Mouse (Mus musculus) limb, embryonic 11.5 days (tissue): ENCODE measurements around the gene Arl6. TPM values are rescaled to one million over a fixed set of nuclear protein-coding genes. Genes with fewer than 3 reads are reported as not detected.

Source experiments
- ATAC-seq: fragments of 200-750 bp; cut with Nextera tagmentation; 2 replicates; pipeline ENCODE4 v1.8.0; 2017; ENCODE audit warnings: low read depth; ENCODE audit not compliant: insufficient number of reproducible peaks, low FRiP score, low TSS enrichment
- DNase-seq: peaks from one replicate; pipeline ENCODE4 v3.0.0-alpha.2; 2015; ENCODE audit warnings: low spot score
- H3K27ac ChIP-seq: fragments of 300-500 bp; sonication (generic); replicated peaks from 2 replicates; pipeline ENCODE4 v1.5.1; 2014; ENCODE audit warnings: low read depth, mild to moderate bottlenecking, low read length
- H3K27me3 ChIP-seq: fragments of 300-500 bp; sonication (generic); 2 replicates; pipeline ENCODE4 v1.6.1; 2014; ENCODE audit warnings: mild to moderate bottlenecking, low read length, mixed read lengths; ENCODE audit not compliant: control insufficient read depth, insufficient read depth
- H3K36me3 ChIP-seq: fragments of 300-500 bp; sonication (generic); 2 replicates; pipeline ENCODE4 v1.6.1; 2014; ENCODE audit warnings: mild to moderate bottlenecking, low read length, moderate library complexity, mixed read lengths; ENCODE audit not compliant: control insufficient read depth, insufficient read depth
- H3K4me1 ChIP-seq: fragments of 300-500 bp; sonication (generic); 2 replicates; pipeline ENCODE4 v1.6.1; 2014; ENCODE audit warnings: low read length, mixed read lengths; ENCODE audit not compliant: control insufficient read depth, insufficient read depth
- H3K4me2 ChIP-seq: fragments of 300-500 bp; sonication (generic); 2 replicates; pipeline ENCODE4 v1.6.1; 2014; ENCODE audit warnings: low read depth, mild to moderate bottlenecking, moderate library complexity; ENCODE audit not compliant: severe bottlenecking
- H3K4me3 ChIP-seq: fragments of 300-500 bp; sonication (generic); 2 replicates; pipeline ENCODE4 v1.5.1; 2014; ENCODE audit warnings: low read depth, low read length
- H3K9ac ChIP-seq: fragments of 300-500 bp; sonication (generic); 2 replicates; pipeline ENCODE4 v1.6.1; 2014; ENCODE audit warnings: mild to moderate bottlenecking, low read length
- H3K9me3 ChIP-seq: fragments of 300-500 bp; sonication (generic); 2 replicates; pipeline ENCODE4 v1.6.1; 2016; ENCODE audit warnings: low read length; ENCODE audit not compliant: control insufficient read depth
- WGBS: fragments of 180-500 bp; shearing (Covaris S2); extraction: QIAGEN DNeasy Blood & Tissue Kit; methylation state at CpG from one replicate; pipeline ENCODE4 v1.1.7; 2014; 5-methylcytosine and 5-hydroxymethylcytosine counted together
- polyA plus RNA-seq: library from polyadenylated mRNA; unstranded; fragments of >200 nt; fragmentation: Nextera tagmentation; extraction: Ambion mirVana; gene quantifications from 2 replicates; pipeline ENCODE4 v1.2.1, GENCODE M21; 2014

Gene Arl6
- polyA plus RNA-seq, 1 experiment from 2014 or later: 44.3 TPM

DNA sequence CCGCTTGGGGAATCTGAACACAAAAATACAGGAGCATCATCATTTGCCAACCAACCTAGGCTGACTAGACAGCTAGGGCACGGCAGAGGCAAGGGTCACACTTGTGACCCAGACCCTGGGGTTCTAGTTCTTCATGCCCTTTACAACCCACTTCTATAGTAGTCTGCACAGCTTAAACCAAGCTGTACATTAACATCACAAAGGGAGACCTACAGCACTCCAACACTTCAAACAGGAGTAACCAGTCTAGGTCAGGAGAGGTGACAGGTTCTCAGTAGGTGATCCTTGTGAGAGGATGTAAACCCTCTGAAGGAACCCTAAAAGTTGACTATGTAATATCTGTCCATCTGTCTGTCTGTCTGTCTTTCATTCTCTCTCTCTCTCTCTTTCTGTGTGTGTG is 73.6 kb downstream of the Arl6 start:
- H3K27ac ChIP-seq: no peak overlapping the region
- 88% methylated on average over 2 of the region's 2 CpGs for WGBS
- no peak overlapping the region for H3K4me3 ChIP-seq
- H3K4me2 ChIP-seq: no peak overlapping the region
- no peaks in the 10 kb centered on the region for H3K27me3 ChIP-seq
- H3K9ac ChIP-seq: no peak overlapping the region
- no peak for DNase-seq
- no peaks in the 10 kb centered on the region for H3K9me3 ChIP-seq
- H3K36me3 ChIP-seq: no peaks in the 10 kb centered on the region
- ATAC-seq: no peak
- no peaks in the 10 kb centered on the region for H3K4me1 ChIP-seq

DNA sequence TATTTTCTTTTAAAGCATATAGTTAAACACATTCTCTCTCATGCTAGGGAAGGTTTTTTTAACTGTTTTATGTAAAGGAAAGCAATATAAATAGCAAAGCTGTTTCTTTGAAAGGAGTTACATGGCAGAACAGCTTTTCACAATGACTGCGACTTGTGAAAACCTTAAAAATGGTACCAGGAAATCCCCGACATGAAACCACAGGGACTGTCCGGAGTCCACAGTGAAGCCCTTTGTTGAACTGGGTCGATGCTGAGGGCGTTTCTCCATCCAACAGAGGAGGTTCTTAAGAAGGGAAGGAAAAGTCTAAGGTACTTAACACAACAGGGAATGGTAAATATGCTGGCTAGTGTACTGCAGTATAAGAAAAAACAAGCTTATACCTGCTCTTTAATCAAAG is 75.2 kb downstream of the Arl6 start:
- H3K27ac ChIP-seq: no peak overlapping the region
- WGBS: 85% methylated on average over 5 of the region's 5 CpGs
- H3K9ac ChIP-seq: no peak overlapping the region
- no peaks in the 10 kb centered on the region for H3K9me3 ChIP-seq
- no peak for ATAC-seq
- no peaks in the 10 kb centered on the region for H3K27me3 ChIP-seq
- H3K4me1 ChIP-seq: no peaks in the 10 kb centered on the region
- no peak overlapping the region for H3K4me2 ChIP-seq
- no peak overlapping the region for H3K4me3 ChIP-seq
- H3K36me3 ChIP-seq: no peaks in the 10 kb centered on the region
- DNase-seq: no peak

Other genes starting within 250 kb of the Arl6 start
- 0.07 and 0.12 TPM in 2 replicates for gene Gabrr3, start 232.1 kb downstream of the Arl6 start, polyA plus RNA-seq
- gene Riox2, start 167.6 kb downstream of the Arl6 start, polyA plus RNA-seq: 31.2 and 34.9 TPM in 2 replicates
- gene Crybg3, start 38.4 kb downstream of the Arl6 start, polyA plus RNA-seq: 7.3 and 9.7 TPM in 2 replicates